Mouse (Mus musculus) ES-CJ7 (cell line): Measurements from ENCODE around the gene Lime1.

Source experiments
- DNase-seq: peaks from one replicate; pipeline ENCODE4 v3.0.0; 2011; ENCODE audit warnings: low read depth, low spot score

Lime1 gene

DNA sequence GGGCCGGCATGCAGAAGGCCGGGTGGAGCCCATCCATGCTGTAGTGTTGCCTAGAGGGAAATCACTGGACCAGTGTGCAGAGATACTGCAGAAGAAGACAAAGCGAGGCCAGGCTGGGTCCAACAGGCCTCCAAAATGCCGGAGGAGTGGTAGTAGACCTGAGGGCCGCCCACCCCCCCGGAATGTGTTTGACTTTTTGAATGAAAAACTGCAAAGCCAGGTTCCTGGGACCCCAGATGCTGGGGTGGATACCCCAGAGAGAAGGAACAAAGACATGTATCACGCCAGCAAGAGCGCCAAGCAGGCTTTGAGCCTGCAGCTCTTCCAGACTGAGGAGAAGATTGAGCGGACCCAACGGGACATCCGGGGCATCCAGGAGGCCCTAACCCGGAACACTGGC, at the start of gene Lime1:
Gene Lime1, plus strand, starts transcription at position 301 of the 400 bp plus-strand sequence.
- DNase-seq = no peak

DNA sequence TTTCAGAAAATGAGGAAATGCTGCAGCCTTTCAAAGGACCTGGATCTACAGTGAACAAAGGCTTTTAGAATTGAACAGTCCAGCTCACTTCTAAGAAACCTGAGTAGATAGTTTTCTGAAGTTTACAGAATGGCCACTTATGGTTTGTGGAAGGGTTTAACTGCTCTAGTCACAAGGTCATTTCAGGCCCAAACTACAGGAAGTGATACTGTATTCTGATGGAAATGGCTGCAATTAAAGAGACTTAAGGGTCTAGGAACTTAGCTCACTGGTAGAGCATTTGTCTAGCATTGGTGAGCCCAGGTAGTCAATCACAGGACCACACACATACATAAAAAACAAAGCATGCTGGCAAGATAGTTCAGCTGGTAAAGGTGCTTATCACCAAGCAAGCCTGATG, 47.3 kb upstream of the Lime1 start:
- peak; percentile 82 for DNase-seq

DNA sequence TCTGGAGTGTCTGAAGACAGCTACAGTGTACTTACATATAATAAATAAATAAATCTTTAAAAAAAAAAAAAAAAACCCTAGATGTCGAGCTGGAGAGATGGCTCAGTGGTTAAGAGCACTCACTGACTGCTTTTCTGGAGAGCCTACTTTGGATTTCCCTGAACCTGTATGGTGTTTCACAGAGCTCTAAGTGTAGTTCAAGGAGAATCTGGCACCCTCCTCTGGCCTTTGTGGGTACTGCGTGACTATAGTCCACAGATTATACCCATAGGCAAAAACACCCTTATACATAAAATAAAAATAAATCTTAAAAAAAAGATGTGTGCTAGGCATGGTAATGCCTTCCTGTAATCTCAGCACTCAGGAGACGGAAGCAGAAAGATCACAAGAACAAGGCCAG, 45.9 kb upstream of the Lime1 start:
- peak; percentile 66 for DNase-seq

- no peak for DNase-seq
These were observed 39.5 kb upstream of the Lime1 start for GRCm38 (mm10) chr2:181340426-181340825.

GRCm38 (mm10) chr2:181342766-181343165, 37.1 kb upstream of the Lime1 start:
- DNase-seq = no peak

DNA sequence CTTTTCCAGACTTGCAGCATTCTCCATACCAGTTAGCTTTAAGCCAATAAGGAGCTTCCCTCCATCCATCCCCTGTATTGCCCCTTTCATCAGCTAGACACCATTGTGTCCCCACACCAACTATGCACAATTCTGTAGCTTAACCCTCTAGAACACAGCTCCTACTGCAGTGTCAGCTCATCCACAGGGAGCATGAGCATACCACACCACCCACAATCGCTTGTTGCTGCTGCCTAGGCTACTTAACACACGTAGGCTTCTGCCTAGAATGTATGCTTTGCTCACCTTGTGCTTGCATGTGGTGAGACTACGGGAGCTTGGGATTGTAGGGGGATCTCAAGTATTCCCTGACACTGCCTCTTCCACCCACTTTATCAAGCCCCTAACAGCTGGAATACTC, 23.1 kb upstream of the Lime1 start:
- DNase-seq = no peak

GRCm38 (mm10) chr2:181363946-181364345, 15.9 kb upstream of the Lime1 start:
- no peak for DNase-seq

DNA sequence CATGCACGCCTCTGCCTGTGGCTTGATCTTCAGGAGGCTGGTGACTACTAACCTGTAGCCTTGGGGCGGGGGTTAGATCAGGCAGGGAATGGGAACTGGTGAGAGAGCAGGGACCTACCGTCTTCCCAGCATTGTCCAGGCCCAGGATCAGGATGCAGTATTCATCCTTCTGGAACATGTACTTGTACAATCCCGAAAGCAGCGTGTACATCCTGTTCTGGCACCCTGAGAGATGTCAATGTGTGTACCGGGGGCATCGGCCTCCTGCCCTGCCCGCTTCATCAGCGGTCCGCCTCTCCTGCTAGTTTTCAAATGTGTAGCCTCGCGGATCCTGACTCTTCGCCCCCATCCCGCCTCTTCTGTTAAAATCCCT, 15.4 kb upstream of the Lime1 start:
- peak; percentile 13 for DNase-seq

- peak; percentile 89 for DNase-seq
These were observed 14.8 kb upstream of the Lime1 start, which contains the start of the genes Zgpat and Arfrp1 for GRCm38 (mm10) chr2:181364860-181365596. Gene Zgpat, plus strand, starts transcription at chr2:181364928. Gene Arfrp1, minus strand, starts transcription at chr2:181365404.

GRCm38 (mm10) chr2:181365655-181366075, 14.2 kb upstream of the Lime1 start:
- peak; percentile 30 for DNase-seq

DNA sequence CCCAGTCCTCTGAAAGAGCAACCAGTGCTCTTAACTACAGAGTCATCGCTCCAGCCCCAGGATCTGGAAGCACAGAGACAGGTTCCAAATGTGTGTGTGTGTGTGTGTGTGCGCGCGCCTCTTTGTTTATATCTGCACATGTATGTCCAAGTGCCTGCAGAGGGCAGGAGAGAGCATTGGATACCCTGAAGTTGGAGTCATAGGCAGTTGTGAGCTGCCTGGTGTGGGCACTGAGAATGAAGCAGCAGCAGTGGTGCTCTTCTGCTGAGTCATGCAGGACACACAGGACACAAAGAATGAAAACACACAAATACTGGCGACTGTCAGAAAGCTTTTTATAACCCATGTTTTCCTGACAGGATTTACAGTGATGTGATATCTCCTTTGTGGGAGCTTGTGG, 9.9 kb upstream of the Lime1 start:
- DNase-seq = peak; percentile 82

DNA sequence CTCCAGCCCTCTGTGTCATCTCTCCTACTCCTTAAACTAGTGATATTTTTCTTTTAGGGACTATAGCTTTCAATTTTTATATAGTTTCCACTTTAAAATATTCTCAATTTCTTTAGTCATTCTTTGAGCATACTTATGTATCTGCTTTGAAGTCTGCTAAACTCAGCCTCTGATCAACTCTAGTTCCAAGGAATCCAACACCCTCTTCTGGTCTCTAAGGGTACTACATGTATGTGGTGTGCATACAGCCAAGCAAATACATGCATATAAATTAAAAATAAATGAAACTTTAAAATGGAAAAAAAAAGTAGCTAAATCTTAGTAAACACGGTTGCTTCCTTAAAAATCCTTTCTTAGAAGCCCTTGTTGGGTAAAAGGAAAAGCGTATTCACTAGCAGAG, 4.1 kb upstream of the Lime1 start:
- peak; percentile 41 for DNase-seq

GRCm38 (mm10) chr2:181377230-181377629, 2.6 kb upstream of the Lime1 start:
- no peak for DNase-seq

- DNase-seq = no peak
These were observed 1.2 kb upstream of the Lime1 start for GRCm38 (mm10) chr2:181378701-181379100.

GRCm38 (mm10) chr2:181380251-181380650, 373 bp downstream of the Lime1 start:
- no peak for DNase-seq

GRCm38 (mm10) chr2:181381107-181381506, 1.2 kb downstream of the Lime1 start:
- no peak for DNase-seq

GRCm38 (mm10) chr2:181381631-181382306, 1.9 kb downstream of the Lime1 start:
- no peak for DNase-seq

DNA sequence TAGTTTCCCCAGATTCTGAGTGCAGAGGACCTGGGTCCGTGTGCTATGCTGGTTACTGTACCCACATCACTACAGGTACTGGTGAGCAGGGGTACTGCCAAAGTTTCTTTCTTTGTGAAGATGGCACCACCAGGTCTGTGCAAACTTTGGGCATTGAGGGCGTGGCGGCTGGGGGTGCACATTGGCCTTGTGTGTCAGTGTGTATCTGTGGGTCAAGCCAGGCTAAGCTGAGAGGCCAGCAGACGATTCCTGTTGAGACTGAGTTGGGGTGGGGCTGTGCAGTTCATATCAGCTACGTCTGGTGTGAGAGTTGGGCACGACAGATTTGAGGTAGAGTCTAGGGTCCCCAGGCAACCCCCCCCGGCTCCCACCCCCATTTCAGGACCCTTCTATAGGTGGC, 4.6 kb downstream of the Lime1 start:
- DNase-seq = no peak

DNA sequence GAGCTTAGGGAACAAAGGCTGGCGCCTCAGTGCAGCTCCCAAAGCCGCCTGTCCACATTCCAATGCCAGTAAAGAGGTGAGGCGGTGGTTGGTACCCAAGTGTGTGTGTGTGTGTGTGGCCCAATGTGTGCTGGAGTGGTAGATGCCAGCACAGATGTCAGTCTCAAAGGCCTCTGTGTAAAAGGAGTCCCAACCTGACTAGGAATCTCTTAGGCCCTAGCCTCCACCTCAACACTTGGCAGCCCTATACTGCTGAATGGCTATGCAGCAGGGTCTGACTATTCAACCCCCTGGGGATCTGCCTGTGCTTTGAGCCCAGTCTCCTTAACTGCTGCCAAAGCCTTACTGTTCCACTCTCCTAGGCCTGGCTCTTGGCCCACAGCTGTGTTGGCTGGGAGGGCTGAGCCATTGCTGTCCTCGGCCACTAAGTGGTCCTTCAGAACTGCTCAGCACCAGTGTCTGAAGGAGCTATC, 5.1 kb downstream of the Lime1 start:
- DNase-seq = no peak

GRCm38 (mm10) chr2:181385885-181386284, 6.0 kb downstream of the Lime1 start:
- no peak for DNase-seq

DNA sequence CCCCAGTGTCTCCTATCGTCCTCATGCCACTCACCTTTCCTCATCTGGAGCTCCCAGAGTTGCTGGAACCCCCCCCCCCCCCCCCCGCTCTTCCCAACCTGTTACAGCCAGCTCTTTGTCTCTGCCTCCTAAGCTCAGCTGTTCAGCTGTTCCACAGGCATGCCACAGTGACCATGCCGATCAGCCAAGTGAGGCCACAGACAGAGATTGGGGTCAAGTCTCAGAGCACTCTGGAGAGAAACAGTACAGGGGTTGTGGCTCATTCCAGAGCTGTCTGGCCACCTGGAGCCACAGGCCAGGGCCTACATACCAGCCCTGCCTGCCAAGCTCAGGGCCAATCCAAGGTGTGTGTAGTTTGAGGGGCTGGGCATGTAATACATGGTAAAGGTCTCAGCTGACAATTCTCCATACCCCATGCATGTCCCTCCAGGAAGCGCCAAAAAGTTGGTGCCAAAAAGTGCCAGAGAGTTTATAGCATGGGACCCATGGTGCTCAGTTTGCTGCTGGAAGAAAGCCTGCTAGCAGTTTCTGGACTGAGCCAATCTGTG, 6.9 kb downstream of the Lime1 start:
- no peak for DNase-seq

DNA sequence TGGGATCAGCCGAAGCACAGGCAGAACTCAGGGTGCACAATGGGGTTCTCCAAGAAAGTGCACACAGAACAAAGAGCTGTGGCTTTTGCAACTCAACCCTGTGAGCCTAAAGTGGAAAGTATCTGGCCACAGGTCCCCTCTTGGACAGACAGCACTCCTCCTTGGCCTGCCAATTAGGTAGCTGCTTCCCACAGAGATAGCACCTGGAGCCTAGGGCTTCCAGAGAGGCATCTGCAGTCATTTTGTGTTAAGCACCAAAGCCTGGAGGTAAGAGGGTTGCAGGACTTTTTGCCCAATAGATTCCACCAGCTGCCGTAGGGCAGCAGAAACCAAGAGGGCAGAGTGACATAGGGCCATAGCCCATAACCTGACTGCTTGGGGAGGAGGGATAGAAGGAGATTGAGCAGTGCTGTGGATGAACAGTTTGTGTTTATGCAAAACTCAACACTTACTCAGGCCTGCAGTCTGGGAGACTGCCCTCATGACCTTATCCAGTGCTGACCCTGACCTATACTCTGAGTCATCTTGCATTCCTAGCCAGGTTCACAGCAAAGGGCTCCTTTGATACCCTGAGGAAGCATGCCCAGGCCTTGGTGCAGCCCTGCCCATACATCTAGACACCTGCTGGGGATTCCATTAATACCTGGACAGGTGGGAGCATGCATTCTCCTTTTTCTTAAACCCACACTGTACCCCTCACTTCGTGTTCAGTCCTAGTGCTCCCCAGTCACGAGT, 10.4 kb downstream of the Lime1 start:
- DNase-seq = no peak
